Mouse (Mus musculus): ENCODE results near the gene Gdf15.

- TF ChIP-seq EP300 (IDR thresholded peaks at IDR 0.05) (no peak), CTCF (IDR thresholded peaks at IDR 0.05) (no peak)
Measured at GRCm38 (mm10) chr8:70665599-70665998, 33.3 kb upstream of the Gdf15 start.

Measured in lung, postnatal 0 days (tissue).